Mouse (Mus musculus) MEL (cell line): Measurements from ENCODE around the gene Ccdc33. TPM values are rescaled to one million over a fixed set of nuclear protein-coding genes. Genes with fewer than 3 reads are reported as not detected.
A peak's percentile ranks its signal among the peaks of the same experiment; 100 is the strongest.

Source experiments
- DNase-seq: peaks from one replicate; pipeline ENCODE4 v3.0.0; 2011; ENCODE audit warnings: low read depth, low spot score
- H3K27ac ChIP-seq: 2 replicates; pipeline ENCODE4 v1.5.1; 2012; ENCODE audit warnings: low read depth, mild to moderate bottlenecking, control low read depth, low read length, moderate library complexity; ENCODE audit not compliant: control insufficient read depth
- H3K27me3 ChIP-seq, 2 experiments: fragments of 150-350 bp in 1 of 2; sonication (generic) in 1 of 2; 2 replicates each; pipeline ENCODE4 v1.6.1; 2012; ENCODE audit warnings: low read length in 2 of 2, mild to moderate bottlenecking in 2 of 2, improper control_type of control experiment in 1 of 2, moderate library complexity in 1 of 2; ENCODE audit not compliant: insufficient read depth in 2 of 2, control insufficient read depth in 1 of 2
- H3K36me3 ChIP-seq, 2 experiments: 2 replicates each; pipeline ENCODE4 v1.6.1; 2012 to 2014; ENCODE audit warnings: low read length in 2 of 2, improper control_type of control experiment in 1 of 2, inconsistent platforms in 1 of 2, mild to moderate bottlenecking in 1 of 2; ENCODE audit not compliant: insufficient read depth in 2 of 2, control insufficient read depth in 1 of 2
- H3K4me1 ChIP-seq, 2 experiments: fragments of 150-350 bp in 1 of 2; sonication (generic) in 1 of 2; 2 replicates each; pipeline ENCODE4 v1.6.1; 2012; ENCODE audit warnings: low read length in 2 of 2, improper control_type of control experiment in 1 of 2, mild to moderate bottlenecking in 1 of 2; ENCODE audit not compliant: insufficient read depth in 2 of 2, control insufficient read depth in 1 of 2
- H3K4me3 ChIP-seq, 2 experiments: fragments of 150-350 bp in 1 of 2; sonication (generic) in 1 of 2; 2 replicates each; pipeline ENCODE4 v1.5.1; 2012; ENCODE audit warnings: low read depth in 2 of 2, low read length in 2 of 2, mild to moderate bottlenecking in 2 of 2, moderate library complexity in 2 of 2, control low read depth in 1 of 2, improper control_type of control experiment in 1 of 2; ENCODE audit not compliant: control insufficient read depth in 1 of 2, insufficient read depth in 1 of 2
- H3K79me2 ChIP-seq: 2 replicates; pipeline ENCODE4 v1.6.1; 2012; ENCODE audit warnings: mild to moderate bottlenecking, low read length, moderate library complexity; ENCODE audit not compliant: control insufficient read depth, poor library complexity, insufficient read depth
- H3K9ac ChIP-seq: 2 replicates; pipeline ENCODE4 v1.6.1; 2012; ENCODE audit warnings: low read depth, mild to moderate bottlenecking, control low read depth, low read length, moderate library complexity; ENCODE audit not compliant: control insufficient read depth, poor library complexity, severe bottlenecking
- H3K9me3 ChIP-seq: fragments of 150-350 bp; sonication (generic); replicated peaks from 2 replicates; pipeline ENCODE4 v1.6.1; 2012; ENCODE audit warnings: mild to moderate bottlenecking, low read length, improper control_type of control experiment, moderate library complexity; ENCODE audit not compliant: insufficient read depth
- E2F4 ChIP-seq: IDR thresholded peaks from 2 replicates; pipeline ENCODE4 v1.6.1; 2011; ENCODE audit warnings: low read depth, low read length, improper control_type of control experiment, borderline replicate concordance
- ELF1 ChIP-seq: IDR thresholded peaks from 2 replicates; pipeline ENCODE4 v1.6.1; 2014; ENCODE audit warnings: low read depth, mild to moderate bottlenecking, inconsistent platforms, low read length, improper control_type of control experiment, moderate library complexity
- EP300 ChIP-seq, 2 experiments: IDR thresholded peaks; 2 replicates each; pipeline ENCODE4 v1.6.1; 2011; ENCODE audit warnings: improper control_type of control experiment in 2 of 2, low read length in 2 of 2, low read depth in 1 of 2, mild to moderate bottlenecking in 1 of 2
- GABPA ChIP-seq: IDR thresholded peaks from 2 replicates; pipeline ENCODE4 v1.6.1; 2012; ENCODE audit warnings: low read depth, mild to moderate bottlenecking, inconsistent platforms, low read length, improper control_type of control experiment, moderate library complexity
- GATA1 ChIP-seq: IDR thresholded peaks from 2 replicates; pipeline ENCODE4 v1.6.1; 2011; ENCODE audit warnings: low read depth, low read length, improper control_type of control experiment
- HCFC1 ChIP-seq: IDR thresholded peaks from 2 replicates; pipeline ENCODE4 v1.6.1; 2012; ENCODE audit warnings: low read depth, mild to moderate bottlenecking, inconsistent platforms, low read length, improper control_type of control experiment, moderate library complexity
- JUND ChIP-seq: IDR thresholded peaks from 2 replicates; pipeline ENCODE4 v1.6.1; 2011; ENCODE audit warnings: low read depth, mild to moderate bottlenecking, improper control_type of control experiment, low read length
- MAX ChIP-seq: IDR thresholded peaks from 2 replicates; pipeline ENCODE4 v1.6.1; 2011; ENCODE audit warnings: low read length, improper control_type of control experiment
- MAZ ChIP-seq: IDR thresholded peaks from 2 replicates; pipeline ENCODE4 v1.6.1; 2012; ENCODE audit warnings: low read depth, mild to moderate bottlenecking, inconsistent platforms, low read length, improper control_type of control experiment
- MEF2A ChIP-seq: IDR thresholded peaks from 2 replicates; pipeline ENCODE4 v1.6.1; 2014; ENCODE audit warnings: low read depth, mild to moderate bottlenecking, inconsistent platforms, low read length, improper control_type of control experiment; ENCODE audit not compliant: poor library complexity, insufficient replicate concordance, severe bottlenecking; ENCODE audit errors: extremely low read depth
- MYC ChIP-seq: IDR thresholded peaks from 2 replicates; pipeline ENCODE4 v1.6.1; 2011; ENCODE audit warnings: low read depth, mild to moderate bottlenecking, low read length, improper control_type of control experiment, moderate library complexity
- NRF1 ChIP-seq: IDR thresholded peaks from 2 replicates; pipeline ENCODE4 v1.6.1; 2014; ENCODE audit warnings: low read depth, mild to moderate bottlenecking, inconsistent platforms, low read length, improper control_type of control experiment, moderate library complexity; ENCODE audit not compliant: poor library complexity, insufficient read depth, severe bottlenecking
- POLR2AphosphoS2 ChIP-seq: IDR thresholded peaks from 2 replicates; pipeline ENCODE4 v1.6.1; 2011; ENCODE audit warnings: low read length, improper control_type of control experiment
- RAD21 ChIP-seq: IDR thresholded peaks from 2 replicates; pipeline ENCODE4 v1.6.1; 2011; ENCODE audit warnings: mild to moderate bottlenecking, low read depth, low read length, improper control_type of control experiment
- RCOR1 ChIP-seq: IDR thresholded peaks from 2 replicates; pipeline ENCODE4 v1.6.1; 2012; ENCODE audit warnings: low read depth, mild to moderate bottlenecking, inconsistent platforms, low read length, improper control_type of control experiment
- SIN3A ChIP-seq: IDR thresholded peaks from 2 replicates; pipeline ENCODE4 v1.6.1; 2012; ENCODE audit warnings: low read length, improper control_type of control experiment, inconsistent platforms
- TAL1 ChIP-seq: IDR thresholded peaks from 2 replicates; pipeline ENCODE4 v1.6.1; 2012; ENCODE audit warnings: mild to moderate bottlenecking, inconsistent platforms, low read length, moderate library complexity, mixed read lengths
- TBP ChIP-seq: IDR thresholded peaks from 2 replicates; pipeline ENCODE4 v1.8.0; 2011; ENCODE audit warnings: low read depth, low read length, improper control_type of control experiment
- TCF12 ChIP-seq: IDR thresholded peaks from 2 replicates; pipeline ENCODE4 v1.6.1; 2014; ENCODE audit warnings: low read depth, mild to moderate bottlenecking, inconsistent platforms, low read length, improper control_type of control experiment, moderate library complexity
- UBTF ChIP-seq: IDR thresholded peaks from 2 replicates; pipeline ENCODE4 v1.6.1; 2012; ENCODE audit warnings: low read depth, mild to moderate bottlenecking, inconsistent platforms, low read length, improper control_type of control experiment, moderate library complexity, borderline replicate concordance; ENCODE audit not compliant: insufficient read depth
- USF1 ChIP-seq: IDR thresholded peaks from 2 replicates; pipeline ENCODE4 v1.6.1; 2014; ENCODE audit warnings: low read depth, mild to moderate bottlenecking, inconsistent platforms, low read length, improper control_type of control experiment, moderate library complexity
- USF2 ChIP-seq, 2 experiments: IDR thresholded peaks; 2 replicates each; pipeline ENCODE4 v1.6.1; 2011 to 2012; ENCODE audit warnings: improper control_type of control experiment in 2 of 2, low read length in 2 of 2, borderline replicate concordance in 1 of 2, inconsistent platforms in 1 of 2, low read depth in 1 of 2, mild to moderate bottlenecking in 1 of 2; ENCODE audit not compliant: insufficient read depth in 1 of 2
- ZC3H11A ChIP-seq: IDR thresholded peaks from 2 replicates; pipeline ENCODE4 v1.6.1; 2012; ENCODE audit warnings: low read depth, mild to moderate bottlenecking, inconsistent platforms, low read length, improper control_type of control experiment
- ZKSCAN1 ChIP-seq: IDR thresholded peaks from 2 replicates; pipeline ENCODE4 v1.6.1; 2012; ENCODE audit warnings: low read depth, mild to moderate bottlenecking, inconsistent platforms, low read length, improper control_type of control experiment, moderate library complexity
- ZNF384 ChIP-seq: IDR thresholded peaks from 2 replicates; pipeline ENCODE4 v1.6.1; 2012; ENCODE audit warnings: low read depth, mild to moderate bottlenecking, inconsistent platforms, low read length, improper control_type of control experiment
- polyA plus RNA-seq, 2 experiments: library from polyadenylated mRNA; stranded (reverse) in 1 of 2; unstranded in 1 of 2; fragments of >175 nt in 1 of 2; fragments of >200 nt in 1 of 2; gene quantifications; 2 replicates each; pipeline versions ENCODE4 v1.2.1 to v1.2.4; 2012; ENCODE audit warnings: low replicate concordance in 2 of 2, low read depth in 1 of 2; ENCODE audit not compliant: insufficient read length in 2 of 2, insufficient read depth in 1 of 2, missing spikeins in 1 of 2
- total RNA-seq: library from RNA; depleted of rRNA; stranded (reverse); fragments of 300-350 nt; gene quantifications from 2 replicates; pipeline ENCODE4 v1.2.3, GENCODE M21; 2012

Ccdc33 gene
- total and polyA plus RNA-seq, 3 experiments = not detected

GRCm38 (mm10) chr9:58163146-58163545 lies 44.5 kb upstream of the Ccdc33 start:
- DNase-seq = no peak
- no peak for TF ChIP-seq ELF1
- TF ChIP-seq EP300 (IDR thresholded peaks at IDR 0.05; ENCODE audit: low read depth in 1 of 2, low read length in 2 of 2) = no peak
- TF ChIP-seq POLR2AphosphoS2 = no peak
- no peak for TF ChIP-seq E2F4
- no peak for TF ChIP-seq RAD21
- no peak for TF ChIP-seq MAZ
- no peak for TF ChIP-seq UBTF
- no peak overlapping the region for H3K4me3 ChIP-seq

GRCm38 (mm10) chr9:58162173-58162572 lies 43.5 kb upstream of the Ccdc33 start:
- no peak overlapping the region for H3K4me3 ChIP-seq
- H3K36me3 ChIP-seq = no peaks in the 10 kb centered on the region
- peaks cover 2 to 9% of the 10 kb centered on the region in 2 experiments; a peak in 2 of 4 replicates for H3K27me3 ChIP-seq
- DNase-seq = no peak
- no peaks in the 10 kb centered on the region for H3K9me3 ChIP-seq
- H3K4me1 ChIP-seq = no peaks in the 10 kb centered on the region
- H3K9ac ChIP-seq = no peak overlapping the region
- H3K27ac ChIP-seq = no peak overlapping the region
- no peaks in the 10 kb centered on the region for H3K79me2 ChIP-seq
- no peak for TF ChIP-seq GATA1
- no peak for TF ChIP-seq TBP
- TF ChIP-seq ZC3H11A = no peak
- TF ChIP-seq USF1 = no peak
- TF ChIP-seq GABPA = no peak

More at GRCm38 (mm10) chr9:58163146-58163545, 44.5 kb upstream of the Ccdc33 start:
- Histone ChIP-seq H3K36me3 (no peaks in the 10 kb centered on the region), H3K27ac (no peak overlapping the region), H3K79me2 (no peaks in the 10 kb centered on the region), H3K27me3 (peaks cover 2 to 12% of the 10 kb centered on the region in 2 experiments; a peak in 3 of 4 replicates), H3K9me3 (no peaks in the 10 kb centered on the region), H3K9ac (no peak overlapping the region), H3K4me1 (no peaks in the 10 kb centered on the region)

- H3K9ac ChIP-seq = no peak overlapping the region
- H3K9me3 ChIP-seq = no peaks in the 10 kb centered on the region
- no peak overlapping the region for H3K27ac ChIP-seq
- no peaks in the 10 kb centered on the region for H3K36me3 ChIP-seq
- H3K79me2 ChIP-seq = no peaks in the 10 kb centered on the region
- peaks cover 0 to 3% of the 10 kb centered on the region in 2 experiments; a peak in 1 of 4 replicates for H3K27me3 ChIP-seq
- H3K4me3 ChIP-seq = no peak overlapping the region
- no peaks in the 10 kb centered on the region for H3K4me1 ChIP-seq
- DNase-seq = peak; percentile 14
- TF ChIP-seq TBP = no peak
- TF ChIP-seq ELF1 = no peak
- TF ChIP-seq TAL1 = no peak
- TF ChIP-seq EP300 (IDR thresholded peaks at IDR 0.05; ENCODE audit: low read depth in 1 of 2, low read length in 2 of 2) = no peak
- no peak for TF ChIP-seq GATA1
- no peak for TF ChIP-seq RAD21
- no peak for TF ChIP-seq MAX
- no peak for TF ChIP-seq MYC
- no peak for TF ChIP-seq HCFC1
- no peak for TF ChIP-seq SIN3A
- no peak for TF ChIP-seq USF2 (IDR thresholded peaks at IDR 0.05; ENCODE audit: borderline replicate concordance in 1 of 2, insufficient read depth in 1 of 2, low read depth in 1 of 2, low read length in 2 of 2)
- TF ChIP-seq NRF1 = no peak
- no peak for TF ChIP-seq JUND
- no peak for TF ChIP-seq TCF12
- no peak for TF ChIP-seq MEF2A
- no peak for TF ChIP-seq ZKSCAN1
- TF ChIP-seq ZNF384 = no peak
- TF ChIP-seq RCOR1 = no peak
Observed at GRCm38 (mm10) chr9:58160315-58160714, 41.7 kb upstream of the Ccdc33 start.
